Mouse (Mus musculus): ENCODE measurements around the gene Glmp. TPM values are rescaled to one million over a fixed set of nuclear protein-coding genes. Genes with fewer than 3 reads are reported as not detected.

Glmp gene
- polyA plus RNA-seq, 1 experiment from 2014 or later = 64.3 TPM

GRCm38 (mm10) chr3:88331282-88331681, 6.5 kb downstream of the Glmp start:
- Histone ChIP-seq H3K9ac (replicated peaks; ENCODE audit: low read length) (no peak overlapping the region), H3K27ac (replicated peaks; ENCODE audit: low read depth, low read length) (no peak overlapping the region), H3K4me3 (replicated peaks; ENCODE audit: low read depth, low read length) (no peak overlapping the region), H3K4me1 (ENCODE audit: control insufficient read depth, insufficient read depth, low read length) (0 out of 2 replicates have a peak, but pooled peaks cover 5% of the 10 kb centered on the region), H3K27me3 (ENCODE audit: control insufficient read depth, insufficient read depth, low read length) (no peaks in the 10 kb centered on the region), H3K4me2 (ENCODE audit: low read length) (no peak overlapping the region), H3K36me3 (ENCODE audit: control insufficient read depth, insufficient read depth, low read length) (peaks cover 21% of the 10 kb centered on the region; the same call in 1 of the 2 replicates), H3K9me3 (ENCODE audit: control insufficient read depth, low read length) (no peaks in the 10 kb centered on the region)
- ATAC-seq (ENCODE audit: low FRiP score, low TSS enrichment) = no peak
- peak; percentile 45 for DNase-seq
- 9% methylated on average over 2 of the region's 2 CpGs for WGBS

- Histone ChIP-seq H3K9ac (replicated peaks; ENCODE audit: low read length) (no peak overlapping the region), H3K36me3 (ENCODE audit: control insufficient read depth, insufficient read depth, low read length) (peaks cover 6% of the 10 kb centered on the region; the same call in 1 of the 2 replicates), H3K9me3 (ENCODE audit: control insufficient read depth, low read length) (no peaks in the 10 kb centered on the region), H3K27ac (replicated peaks; ENCODE audit: low read depth, low read length) (no peak overlapping the region), H3K27me3 (ENCODE audit: control insufficient read depth, insufficient read depth, low read length) (no peaks in the 10 kb centered on the region), H3K4me1 (ENCODE audit: control insufficient read depth, insufficient read depth, low read length) (peaks cover 11% of the 10 kb centered on the region), H3K4me2 (ENCODE audit: low read length) (no peak overlapping the region), H3K4me3 (replicated peaks; ENCODE audit: low read depth, low read length) (no peak overlapping the region)
- no peak for ATAC-seq (ENCODE audit: low FRiP score, low TSS enrichment)
- 65% methylated on average over 12 of the region's 12 CpGs for WGBS
- no peak for DNase-seq
These were observed 9.3 kb downstream of the Glmp start for GRCm38 (mm10) chr3:88334029-88334658.

GRCm38 (mm10) chr3:88334902-88335435, 10.1 kb downstream of the Glmp start:
- DNase-seq = no peak
- no peak overlapping the region for H3K27ac ChIP-seq (replicated peaks; ENCODE audit: low read depth, low read length)
- H3K4me1 ChIP-seq (ENCODE audit: control insufficient read depth, insufficient read depth, low read length) = peaks cover 11% of the 10 kb centered on the region
- H3K4me3 ChIP-seq (replicated peaks; ENCODE audit: low read depth, low read length) = peak overlapping the region; percentile 81
- no peak for ATAC-seq (ENCODE audit: low FRiP score, low TSS enrichment)
- peak overlapping the region; percentile 78 for H3K4me2 ChIP-seq (ENCODE audit: low read length)
- H3K9ac ChIP-seq (replicated peaks; ENCODE audit: low read length) = peak overlapping the region; percentile 92
- H3K36me3 ChIP-seq (ENCODE audit: control insufficient read depth, insufficient read depth, low read length) = no peaks in the 10 kb centered on the region
- no peaks in the 10 kb centered on the region for H3K9me3 ChIP-seq (ENCODE audit: control insufficient read depth, low read length)
- WGBS = 44% methylated on average over 3 of the region's 3 CpGs
- H3K27me3 ChIP-seq (ENCODE audit: control insufficient read depth, insufficient read depth, low read length) = no peaks in the 10 kb centered on the region

GRCm38 (mm10) chr3:88335436-88336053, 10.7 kb downstream of the Glmp start:
- Histone ChIP-seq H3K4me3 (replicated peaks; ENCODE audit: low read depth, low read length) (peak overlapping the region; percentile 81), H3K4me2 (ENCODE audit: low read length) (peak overlapping the region; percentile 78), H3K4me1 (ENCODE audit: control insufficient read depth, insufficient read depth, low read length) (peaks cover 11% of the 10 kb centered on the region), H3K9me3 (ENCODE audit: control insufficient read depth, low read length) (no peaks in the 10 kb centered on the region), H3K27ac (replicated peaks; ENCODE audit: low read depth, low read length) (peak overlapping the region; percentile 94), H3K9ac (replicated peaks; ENCODE audit: low read length) (peak overlapping the region; percentile 92), H3K27me3 (ENCODE audit: control insufficient read depth, insufficient read depth, low read length) (no peaks in the 10 kb centered on the region), H3K36me3 (ENCODE audit: control insufficient read depth, insufficient read depth, low read length) (no peaks in the 10 kb centered on the region)
- ATAC-seq (ENCODE audit: low FRiP score, low TSS enrichment) (peak; percentile 49; the same call in 1 of the 2 replicates), DNase-seq (peak; percentile 3)
- WGBS = 2% methylated on average over 27 of the region's 27 CpGs

- Histone ChIP-seq H3K27me3 (ENCODE audit: control insufficient read depth, insufficient read depth, low read length) (no peaks in the 10 kb centered on the region), H3K4me1 (ENCODE audit: control insufficient read depth, insufficient read depth, low read length) (peaks cover 11% of the 10 kb centered on the region), H3K36me3 (ENCODE audit: control insufficient read depth, insufficient read depth, low read length) (peaks cover 3% of the 10 kb centered on the region), H3K4me3 (replicated peaks; ENCODE audit: low read depth, low read length) (peak within 1 kb of the TSS; percentile 81), H3K4me2 (ENCODE audit: low read length) (peak within 1 kb of the TSS; percentile 78), H3K9me3 (ENCODE audit: control insufficient read depth, low read length) (no peaks in the 10 kb centered on the region), H3K27ac (replicated peaks; ENCODE audit: low read depth, low read length) (peak within 1 kb of the TSS; percentile 94), H3K9ac (replicated peaks; ENCODE audit: low read length) (peak within 1 kb of the TSS; percentile 92)
- peak; percentile 93 for ATAC-seq (ENCODE audit: low FRiP score, low TSS enrichment)
- 2% methylated on average over 62 of the region's 66 CpGs for WGBS
- DNase-seq = peak; percentile 97
These were observed 11.5 kb downstream of the Glmp start, which contains the start of the genes Tmem79 and Smg5 for GRCm38 (mm10) chr3:88336058-88337013. Gene Tmem79, minus strand, starts transcription at chr3:88336148. Gene Smg5, plus strand, starts transcription at chr3:88336260.

GRCm38 (mm10) chr3:88337367-88338020, 12.7 kb downstream of the Glmp start:
- WGBS = 91% methylated on average over 11 of the region's 11 CpGs
- peaks cover 14% of the 10 kb centered on the region for H3K36me3 ChIP-seq (ENCODE audit: control insufficient read depth, insufficient read depth, low read length)
- H3K9me3 ChIP-seq (ENCODE audit: control insufficient read depth, low read length) = no peaks in the 10 kb centered on the region
- peaks cover 11% of the 10 kb centered on the region for H3K4me1 ChIP-seq (ENCODE audit: control insufficient read depth, insufficient read depth, low read length)
- no peak overlapping the region for H3K27ac ChIP-seq (replicated peaks; ENCODE audit: low read depth, low read length)
- ATAC-seq (ENCODE audit: low FRiP score, low TSS enrichment) (no peak), DNase-seq (no peak)
- H3K4me3 ChIP-seq (replicated peaks; ENCODE audit: low read depth, low read length) = 0 out of 2 replicates have a peak overlapping the region, but pooled peaks have one; percentile 2
- peak overlapping the region; percentile 26; the same call in 1 of the 2 replicates for H3K9ac ChIP-seq (replicated peaks; ENCODE audit: low read length)
- H3K27me3 ChIP-seq (ENCODE audit: control insufficient read depth, insufficient read depth, low read length) = no peaks in the 10 kb centered on the region
- peak overlapping the region; percentile 63 for H3K4me2 ChIP-seq (ENCODE audit: low read length)

GRCm38 (mm10) chr3:88338316-88338715, 13.5 kb downstream of the Glmp start:
- Histone ChIP-seq H3K27me3 (ENCODE audit: control insufficient read depth, insufficient read depth, low read length) (no peaks in the 10 kb centered on the region), H3K4me2 (ENCODE audit: low read length) (no peak overlapping the region), H3K36me3 (ENCODE audit: control insufficient read depth, insufficient read depth, low read length) (peaks cover 23% of the 10 kb centered on the region), H3K9me3 (ENCODE audit: control insufficient read depth, low read length) (no peaks in the 10 kb centered on the region), H3K4me3 (replicated peaks; ENCODE audit: low read depth, low read length) (no peak overlapping the region), H3K27ac (replicated peaks; ENCODE audit: low read depth, low read length) (no peak overlapping the region), H3K9ac (replicated peaks; ENCODE audit: low read length) (no peak overlapping the region), H3K4me1 (ENCODE audit: control insufficient read depth, insufficient read depth, low read length) (peaks cover 11% of the 10 kb centered on the region)
- ATAC-seq (ENCODE audit: low FRiP score, low TSS enrichment) (no peak), DNase-seq (no peak)
- WGBS = 97% methylated on average over 7 of the region's 7 CpGs

- no peaks in the 10 kb centered on the region for H3K27me3 ChIP-seq (ENCODE audit: control insufficient read depth, insufficient read depth, low read length)
- H3K36me3 ChIP-seq (ENCODE audit: control insufficient read depth, insufficient read depth, low read length) = peaks cover 30% of the 10 kb centered on the region
- H3K27ac ChIP-seq (replicated peaks; ENCODE audit: low read depth, low read length) = no peak overlapping the region
- no peak overlapping the region for H3K4me3 ChIP-seq (replicated peaks; ENCODE audit: low read depth, low read length)
- H3K9me3 ChIP-seq (ENCODE audit: control insufficient read depth, low read length) = no peaks in the 10 kb centered on the region
- ATAC-seq (ENCODE audit: low FRiP score, low TSS enrichment) (no peak), DNase-seq (no peak)
- H3K4me2 ChIP-seq (ENCODE audit: low read length) = no peak overlapping the region
- 80% methylated on average over 3 of the region's 3 CpGs for whole genome bisulfite sequencing
- no peak overlapping the region for H3K9ac ChIP-seq (replicated peaks; ENCODE audit: low read length)
- H3K4me1 ChIP-seq (ENCODE audit: control insufficient read depth, insufficient read depth, low read length) = peaks cover 11% of the 10 kb centered on the region
These were observed 14.2 kb downstream of the Glmp start for GRCm38 (mm10) chr3:88339006-88339405.

Data from midbrain, embryonic 14.5 days (tissue).